Mouse (Mus musculus): ENCODE results near the gene Sgms2.

DNA sequence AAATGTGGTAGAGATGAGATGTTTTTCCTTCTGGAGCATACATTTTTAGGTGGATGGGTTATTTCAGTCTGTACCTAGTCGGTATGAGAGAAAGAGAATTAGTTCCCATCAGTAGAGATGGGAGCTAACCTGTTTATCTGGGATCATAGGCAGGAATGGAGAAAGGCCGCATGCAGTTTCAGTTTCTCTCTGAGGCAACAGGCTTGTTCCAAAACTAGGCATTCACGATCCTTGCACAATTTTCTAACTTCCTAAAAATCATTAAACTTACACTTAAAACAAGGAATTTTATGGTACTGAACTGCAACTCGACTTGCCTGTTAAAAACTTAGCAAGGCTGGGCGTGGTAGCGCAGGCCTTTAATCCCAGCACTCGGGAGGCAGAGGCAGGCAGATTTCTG is 140.7 kb downstream of the Sgms2 start:
- no peak for TF ChIP-seq CTCF (IDR thresholded peaks at IDR 0.05; ENCODE audit: low read depth)
- no peak for TF ChIP-seq EP300 (optimal IDR thresholded peaks at IDR 0.05)
